Mouse (Mus musculus) ovary, postnatal 14 days (tissue): ENCODE results near the gene Dazl.

Experiments used
- DNase-seq: peaks from one replicate; pipeline ENCODE4 v3.0.0; 2022; ENCODE audit warnings: low spot score

Gene Dazl

GRCm38 (mm10) chr17:50293241-50293731, at the start of gene Dazl:
Dazl (minus strand) TSS chr17:50293636.
- no peak for DNase-seq

- no peak for DNase-seq
These were observed 48.6 kb upstream of the Dazl start for GRCm38 (mm10) chr17:50341850-50342544.

GRCm38 (mm10) chr17:50338901-50339300, 45.5 kb upstream of the Dazl start:
- no peak for DNase-seq

GRCm38 (mm10) chr17:50335776-50336175, 42.3 kb upstream of the Dazl start:
- DNase-seq, result no peak

GRCm38 (mm10) chr17:50334694-50335093, 41.3 kb upstream of the Dazl start:
- no peak for DNase-seq

- no peak for DNase-seq
These were observed 38.5 kb upstream of the Dazl start for GRCm38 (mm10) chr17:50332012-50332300.

GRCm38 (mm10) chr17:50331171-50332011, 38.0 kb upstream of the Dazl start:
- no peak for DNase-seq

GRCm38 (mm10) chr17:50330245-50330644, 36.8 kb upstream of the Dazl start:
- no peak for DNase-seq

- DNase-seq, result no peak
These were observed 31.2 kb upstream of the Dazl start for GRCm38 (mm10) chr17:50324658-50325057.

GRCm38 (mm10) chr17:50318810-50319209, 25.4 kb upstream of the Dazl start:
- DNase-seq, result no peak

- DNase-seq, result no peak
These were observed 23.0 kb upstream of the Dazl start for GRCm38 (mm10) chr17:50316216-50317150.

GRCm38 (mm10) chr17:50310148-50310802, 16.8 kb upstream of the Dazl start:
- DNase-seq, result no peak

- no peak for DNase-seq
These were observed 16.2 kb upstream of the Dazl start for GRCm38 (mm10) chr17:50309512-50310072.

GRCm38 (mm10) chr17:50308880-50309279, 15.4 kb upstream of the Dazl start:
- no peak for DNase-seq

- DNase-seq, result no peak
These were observed 14.7 kb upstream of the Dazl start for GRCm38 (mm10) chr17:50308059-50308647.

GRCm38 (mm10) chr17:50302867-50303266, 9.4 kb upstream of the Dazl start:
- no peak for DNase-seq

- no peak for DNase-seq
These were observed 6.9 kb upstream of the Dazl start for GRCm38 (mm10) chr17:50300171-50300841.

GRCm38 (mm10) chr17:50298821-50299220, 5.4 kb upstream of the Dazl start:
- DNase-seq, result no peak

- no peak for DNase-seq
These were observed 1.3 kb upstream of the Dazl start for GRCm38 (mm10) chr17:50294726-50295125.

GRCm38 (mm10) chr17:50292661-50293171, 720 bp downstream of the Dazl start:
- DNase-seq, result peak; percentile 82
